Mouse (Mus musculus) heart, postnatal 0 days (tissue): ENCODE measurements at regions not wholly inside any gene's neighbourhood (a gene's known extent, or its start where the extent isn't known, plus 50 kb on each side); places are given as distances from the start of the nearest gene placed in this dataset.

Experiments
- ATAC-seq: fragments of 200-750 bp; cut with Nextera tagmentation; 2 replicates; pipeline ENCODE4 v1.8.0; 2017; ENCODE audit warnings: low read depth, moderate number of reproducible peaks, moderate library complexity; ENCODE audit not compliant: insufficient read depth
- DNase-seq: peaks from one replicate; pipeline ENCODE4 v3.0.0-alpha.2; 2016; ENCODE audit warnings: low spot score
- H3K27ac ChIP-seq: fragments of 300-500 bp; sonication (generic); 2 replicates; pipeline ENCODE4 v1.5.1; 2014; ENCODE audit warnings: low read depth, mild to moderate bottlenecking
- H3K27me3 ChIP-seq: fragments of 300-500 bp; sonication (generic); 2 replicates; pipeline ENCODE4 v1.6.1; 2014; ENCODE audit warnings: low read length, mixed read lengths; ENCODE audit not compliant: control insufficient read depth, insufficient read depth
- H3K36me3 ChIP-seq: fragments of 300-500 bp; sonication (generic); replicated peaks from 2 replicates; pipeline ENCODE4 v1.6.1; 2014; ENCODE audit warnings: low read length, mixed read lengths; ENCODE audit not compliant: control insufficient read depth, insufficient read depth
- H3K4me1 ChIP-seq: fragments of 300-500 bp; sonication (generic); 2 replicates; pipeline ENCODE4 v1.6.1; 2014; ENCODE audit warnings: antibody characterized with exemption; ENCODE audit not compliant: control insufficient read depth, insufficient read depth
- H3K4me2 ChIP-seq: fragments of 300-500 bp; sonication (generic); 2 replicates; pipeline ENCODE4 v1.6.1; 2014; ENCODE audit warnings: low read depth, mild to moderate bottlenecking, low read length, moderate library complexity
- H3K4me3 ChIP-seq: fragments of 300-500 bp; sonication (generic); 2 replicates; pipeline ENCODE4 v1.5.1; 2014; ENCODE audit warnings: low read depth, low read length
- H3K9ac ChIP-seq: fragments of 300-500 bp; sonication (generic); replicated peaks from 2 replicates; pipeline ENCODE4 v1.6.1; 2014; ENCODE audit warnings: low read depth, low read length, mixed read lengths
- H3K9me3 ChIP-seq: fragments of 300-500 bp; sonication (generic); replicated peaks from 2 replicates; pipeline ENCODE4 v1.6.1; 2016; ENCODE audit warnings: low read length; ENCODE audit not compliant: control insufficient read depth
- CTCF ChIP-seq: IDR thresholded peaks from 2 replicates; pipeline ENCODE4 v1.5.1; 2016; ENCODE audit warnings: antibody characterized with exemption, control low read depth, low read depth
- EP300 ChIP-seq: IDR thresholded peaks from 2 replicates; pipeline ENCODE4 v1.6.1; 2016; ENCODE audit warnings: antibody characterized with exemption, low read depth
- WGBS: fragments of 180-500 bp; shearing (Covaris S2); extraction: QIAGEN DNeasy Blood & Tissue Kit; methylation state at CpG from one replicate; pipeline ENCODE4 v1.1.7; 2014; 5-methylcytosine and 5-hydroxymethylcytosine counted together

DNA sequence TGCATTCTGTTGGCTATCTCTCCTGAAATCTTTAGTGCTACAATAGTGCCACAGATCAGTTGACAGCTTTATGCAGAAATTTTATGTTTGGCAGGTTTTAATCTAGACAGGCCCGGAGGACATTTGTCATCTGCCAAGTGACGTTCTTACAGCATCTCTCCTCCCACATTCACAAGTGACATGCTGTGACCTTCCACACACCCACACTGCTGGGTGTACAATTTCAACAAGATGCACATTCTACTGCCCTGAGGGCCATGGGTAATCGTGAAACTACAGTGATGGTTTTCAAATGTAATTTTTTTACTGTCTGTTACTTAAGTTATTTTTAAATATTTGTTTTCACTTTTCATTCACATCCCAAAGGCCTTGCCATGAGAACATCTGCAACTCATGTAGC lies 639.2 kb upstream of the Gm11114 start:
- H3K27me3 ChIP-seq: no peaks in the 10 kb centered on the region
- H3K9me3 ChIP-seq: no peaks in the 10 kb centered on the region
- no peak overlapping the region for H3K9ac ChIP-seq
- no peak for ATAC-seq
- H3K4me3 ChIP-seq: no peak overlapping the region
- no peaks in the 10 kb centered on the region for H3K36me3 ChIP-seq
- H3K27ac ChIP-seq: no peak overlapping the region
- WGBS: 30% methylated on average over 3 of the region's 3 CpGs
- H3K4me2 ChIP-seq: no peak overlapping the region
- no peaks in the 10 kb centered on the region for H3K4me1 ChIP-seq
- no peak for DNase-seq
- no peak for TF ChIP-seq CTCF

DNA sequence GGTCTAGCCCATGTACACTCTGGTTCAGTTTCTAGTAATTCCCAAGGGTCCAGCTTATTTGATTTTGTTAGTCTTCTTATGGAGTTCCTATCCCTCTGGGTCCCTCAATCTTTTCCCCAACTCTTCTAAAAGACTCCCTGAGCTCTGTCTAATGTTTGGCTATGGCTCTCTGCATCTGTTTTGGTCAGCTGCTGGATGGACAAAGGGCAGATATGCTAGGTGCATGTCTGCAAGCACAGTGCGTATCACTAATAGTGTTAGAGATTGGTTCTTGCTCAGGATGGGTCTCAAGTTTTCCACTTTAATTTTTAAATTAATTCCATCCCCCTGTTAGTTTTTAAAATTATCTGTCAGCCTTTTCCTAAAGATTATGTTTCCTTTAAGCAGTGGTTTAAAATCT lies 634.2 kb upstream of the Gm11114 start:
- H3K4me2 ChIP-seq: no peak overlapping the region
- H3K4me1 ChIP-seq: no peaks in the 10 kb centered on the region
- H3K9me3 ChIP-seq: no peaks in the 10 kb centered on the region
- no peak overlapping the region for H3K9ac ChIP-seq
- no peak for ATAC-seq
- no peak for TF ChIP-seq CTCF
- TF ChIP-seq EP300: no peak
- no peak overlapping the region for H3K27ac ChIP-seq
- no peaks in the 10 kb centered on the region for H3K36me3 ChIP-seq
- no peak overlapping the region for H3K4me3 ChIP-seq
- no peaks in the 10 kb centered on the region for H3K27me3 ChIP-seq
- no peak for DNase-seq
- WGBS: 92% methylated on average over 1 of the region's 1 CpGs

- no peak for ATAC-seq
- Histone ChIP-seq H3K4me1 (no peaks in the 10 kb centered on the region), H3K4me2 (no peak overlapping the region), H3K27ac (no peak overlapping the region), H3K4me3 (no peak overlapping the region), H3K9me3 (no peaks in the 10 kb centered on the region), H3K27me3 (no peaks in the 10 kb centered on the region), H3K36me3 (no peaks in the 10 kb centered on the region), H3K9ac (no peak overlapping the region)
- TF ChIP-seq CTCF: no peak
- no peak for TF ChIP-seq EP300
- DNase-seq: no peak
- 58% methylated on average over 3 of the region's 3 CpGs for WGBS
These were observed 593.9 kb upstream of the Gm11114 start for GRCm38 (mm10) chr9:84718615-84719191.

DNA sequence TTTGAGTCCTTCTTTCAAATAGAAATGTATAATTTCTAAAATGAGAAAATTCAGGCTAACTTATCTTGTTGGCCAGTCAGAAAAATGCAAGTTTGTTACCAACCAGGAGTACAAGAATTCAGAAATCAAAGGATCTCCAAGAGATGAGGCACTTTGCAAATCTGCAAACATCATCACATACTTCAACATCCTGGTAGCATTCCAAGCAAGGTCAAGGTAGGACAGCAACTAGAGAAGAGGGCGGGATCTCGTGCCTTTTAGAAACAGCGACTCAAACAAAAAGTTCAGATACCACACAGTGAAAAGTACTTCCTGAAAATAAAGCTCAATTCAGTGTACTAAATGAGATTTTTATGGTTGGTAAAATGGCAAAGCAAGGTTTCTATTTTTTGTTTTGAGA lies 593.2 kb upstream of the Gm11114 start:
- DNase-seq (no peak), ATAC-seq (no peak)
- Histone ChIP-seq H3K4me2 (no peak overlapping the region), H3K27ac (no peak overlapping the region), H3K9ac (no peak overlapping the region), H3K36me3 (no peaks in the 10 kb centered on the region), H3K27me3 (no peaks in the 10 kb centered on the region), H3K9me3 (no peaks in the 10 kb centered on the region), H3K4me1 (no peaks in the 10 kb centered on the region), H3K4me3 (no peak overlapping the region)
- WGBS: 47% methylated on average over 3 of the region's 3 CpGs
- TF ChIP-seq CTCF (no peak), EP300 (no peak)

DNA sequence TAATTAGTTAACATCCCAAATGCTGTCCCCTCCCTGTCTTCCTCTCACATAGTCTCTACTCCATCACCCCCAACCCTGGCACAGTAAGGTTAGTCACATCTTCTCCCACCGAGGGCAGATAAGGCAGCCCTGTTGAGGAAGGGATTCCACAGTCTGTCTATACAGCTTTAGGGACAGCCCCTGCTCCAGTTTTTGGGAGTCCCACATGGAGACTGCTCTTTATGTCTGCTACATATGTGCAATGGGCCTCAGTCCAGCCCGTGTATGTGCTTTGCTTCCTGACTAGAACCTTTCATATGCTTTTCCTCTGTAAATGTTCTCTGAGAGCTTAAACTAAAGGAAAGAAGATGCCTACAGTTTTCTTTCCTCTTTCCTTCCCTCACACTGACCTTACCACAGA lies 592.1 kb upstream of the Gm11114 start:
- 56% methylated on average over 2 of the region's 2 CpGs for WGBS
- ATAC-seq: no peak
- H3K9me3 ChIP-seq: peaks cover under 1% of the 10 kb centered on the region; the same call in 1 of the 2 replicates

GRCm38 (mm10) chr9:84739266-84739665 lies 573.3 kb upstream of the Gm11114 start:
- DNase-seq (no peak), ATAC-seq (no peak)
- Histone ChIP-seq H3K36me3 (no peaks in the 10 kb centered on the region), H3K9me3 (no peaks in the 10 kb centered on the region), H3K4me2 (no peak overlapping the region), H3K4me3 (no peak overlapping the region), H3K4me1 (no peaks in the 10 kb centered on the region), H3K9ac (no peak overlapping the region), H3K27me3 (no peaks in the 10 kb centered on the region), H3K27ac (no peak overlapping the region)
- WGBS: 51% methylated on average over 2 of the region's 2 CpGs
- no peak for TF ChIP-seq EP300
- no peak for TF ChIP-seq CTCF

More for the DNA sequence above, 592.1 kb upstream of the Gm11114 start:
- no peak for DNase-seq
- Histone ChIP-seq H3K27ac (no peak overlapping the region), H3K4me1 (no peaks in the 10 kb centered on the region), H3K36me3 (no peaks in the 10 kb centered on the region), H3K4me3 (no peak overlapping the region), H3K9ac (no peak overlapping the region), H3K27me3 (no peaks in the 10 kb centered on the region), H3K4me2 (no peak overlapping the region)
- TF ChIP-seq CTCF: no peak
- TF ChIP-seq EP300: no peak
